Mouse (Mus musculus) liver, embryonic 11.5 days (tissue): ENCODE measurements at regions not wholly inside any gene's neighbourhood (a gene's known extent, or its start where the extent isn't known, plus 50 kb on each side); places are given as distances from the start of the nearest gene placed in this dataset.

Experiments used
- ATAC-seq: fragments of 200-750 bp; cut with Nextera tagmentation; replicated peaks from 2 replicates; pipeline ENCODE4 v1.8.0; 2017; ENCODE audit warnings: moderate number of reproducible peaks, mild to moderate bottlenecking, moderate TSS enrichment, moderate library complexity; ENCODE audit not compliant: low FRiP score
- DNase-seq: peaks from one replicate; pipeline ENCODE4 v3.0.0-alpha.2; 2017; ENCODE audit warnings: low spot score
- H3K27ac ChIP-seq: fragments of 300-500 bp; sonication (generic); 2 replicates; pipeline ENCODE4 v1.5.1; 2014; ENCODE audit warnings: mild to moderate bottlenecking, low read depth, low read length, control low read depth
- H3K27me3 ChIP-seq: fragments of 300-500 bp; sonication (generic); replicated peaks from 2 replicates; pipeline ENCODE4 v1.6.1; 2014; ENCODE audit warnings: low read length, mixed read lengths; ENCODE audit not compliant: control insufficient read depth, insufficient read depth
- H3K36me3 ChIP-seq: fragments of 300-500 bp; sonication (generic); 2 replicates; pipeline ENCODE4 v1.6.1; 2014; ENCODE audit warnings: mild to moderate bottlenecking, low read length, moderate library complexity, mixed read lengths; ENCODE audit not compliant: control insufficient read depth, insufficient read depth
- H3K4me1 ChIP-seq: fragments of 300-500 bp; sonication (generic); replicated peaks from 2 replicates; pipeline ENCODE4 v1.6.1; 2014; ENCODE audit warnings: low read length, mixed read lengths; ENCODE audit not compliant: control insufficient read depth, insufficient read depth
- H3K4me2 ChIP-seq: fragments of 300-500 bp; sonication (generic); 2 replicates; pipeline ENCODE4 v1.6.1; 2014; ENCODE audit warnings: mild to moderate bottlenecking, control low read depth, moderate library complexity
- H3K4me3 ChIP-seq: fragments of 300-500 bp; sonication (generic); 2 replicates; pipeline ENCODE4 v1.5.1; 2014; ENCODE audit warnings: low read depth, low read length, control low read depth
- H3K9ac ChIP-seq: fragments of 300-500 bp; sonication (generic); 2 replicates; pipeline ENCODE4 v1.6.1; 2014; ENCODE audit warnings: low read depth, low read length, control low read depth
- H3K9me3 ChIP-seq: fragments of 300-500 bp; sonication (generic); 2 replicates; pipeline ENCODE4 v1.6.1; 2016; ENCODE audit warnings: low read length, inconsistent platforms, mixed read lengths; ENCODE audit not compliant: control insufficient read depth
- WGBS: fragments of 180-500 bp; shearing (Covaris S2); extraction: QIAGEN DNeasy Blood & Tissue Kit; methylation state at CpG from one replicate; pipeline ENCODE4 v1.1.7; 2014; 5-methylcytosine and 5-hydroxymethylcytosine counted together

DNA sequence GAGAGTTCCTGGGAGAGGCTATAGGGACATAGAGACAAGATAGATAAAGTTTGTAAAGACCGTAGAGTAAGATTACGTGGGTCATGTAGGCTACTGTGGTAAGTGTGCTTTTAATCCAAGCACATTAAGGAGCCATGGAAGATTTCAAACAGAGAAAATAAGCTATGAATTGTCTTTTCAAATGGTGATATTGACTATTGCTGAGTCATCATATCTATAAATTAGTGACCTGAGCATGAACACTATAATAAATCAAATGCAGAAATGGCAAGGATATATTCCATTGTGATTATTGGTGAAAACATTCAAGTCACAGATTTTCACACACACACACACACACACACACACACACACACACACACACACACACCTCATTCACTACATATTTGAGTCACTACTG is 355.3 kb upstream of the Ddhd1 start:
- Histone ChIP-seq H3K4me1 (peaks cover 4% of the 10 kb centered on the region; the same call in 1 of the 2 replicates), H3K4me2 (no peak overlapping the region), H3K9ac (no peak overlapping the region), H3K27me3 (no peaks in the 10 kb centered on the region), H3K4me3 (no peak overlapping the region), H3K9me3 (no peaks in the 10 kb centered on the region), H3K27ac (no peak overlapping the region), H3K36me3 (no peaks in the 10 kb centered on the region)
- ATAC-seq (no peak), DNase-seq (no peak)
- WGBS: 95% methylated on average over 2 of the region's 2 CpGs

DNA sequence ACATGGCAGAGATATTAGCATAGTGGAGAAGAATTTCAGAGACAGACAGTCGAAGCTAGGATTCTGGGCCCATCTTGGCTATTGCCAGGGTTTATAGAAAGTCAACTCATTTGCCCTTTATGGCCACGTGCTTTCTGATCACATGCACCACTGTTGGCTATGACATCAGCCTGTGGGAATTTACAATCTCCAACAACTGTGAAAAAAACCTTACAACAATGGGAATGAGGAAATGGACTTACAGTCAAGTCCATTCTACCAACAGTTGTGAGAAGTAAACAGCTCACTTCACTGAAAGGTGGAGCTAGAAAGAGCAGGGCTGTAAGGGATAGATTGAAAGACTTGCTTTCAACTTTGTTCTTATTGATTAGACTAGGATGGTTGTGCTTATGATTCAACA is 356.1 kb upstream of the Ddhd1 start:
- ATAC-seq: no peak
- H3K9ac ChIP-seq: no peak overlapping the region
- H3K36me3 ChIP-seq: no peaks in the 10 kb centered on the region
- peaks cover 4% of the 10 kb centered on the region; the same call in 1 of the 2 replicates for H3K4me1 ChIP-seq
- no peak overlapping the region for H3K27ac ChIP-seq
- H3K9me3 ChIP-seq: no peaks in the 10 kb centered on the region
- no peak for DNase-seq
- 62% methylated on average over 2 of the region's 2 CpGs for WGBS
- H3K4me3 ChIP-seq: no peak overlapping the region
- no peaks in the 10 kb centered on the region for H3K27me3 ChIP-seq
- no peak overlapping the region for H3K4me2 ChIP-seq

DNA sequence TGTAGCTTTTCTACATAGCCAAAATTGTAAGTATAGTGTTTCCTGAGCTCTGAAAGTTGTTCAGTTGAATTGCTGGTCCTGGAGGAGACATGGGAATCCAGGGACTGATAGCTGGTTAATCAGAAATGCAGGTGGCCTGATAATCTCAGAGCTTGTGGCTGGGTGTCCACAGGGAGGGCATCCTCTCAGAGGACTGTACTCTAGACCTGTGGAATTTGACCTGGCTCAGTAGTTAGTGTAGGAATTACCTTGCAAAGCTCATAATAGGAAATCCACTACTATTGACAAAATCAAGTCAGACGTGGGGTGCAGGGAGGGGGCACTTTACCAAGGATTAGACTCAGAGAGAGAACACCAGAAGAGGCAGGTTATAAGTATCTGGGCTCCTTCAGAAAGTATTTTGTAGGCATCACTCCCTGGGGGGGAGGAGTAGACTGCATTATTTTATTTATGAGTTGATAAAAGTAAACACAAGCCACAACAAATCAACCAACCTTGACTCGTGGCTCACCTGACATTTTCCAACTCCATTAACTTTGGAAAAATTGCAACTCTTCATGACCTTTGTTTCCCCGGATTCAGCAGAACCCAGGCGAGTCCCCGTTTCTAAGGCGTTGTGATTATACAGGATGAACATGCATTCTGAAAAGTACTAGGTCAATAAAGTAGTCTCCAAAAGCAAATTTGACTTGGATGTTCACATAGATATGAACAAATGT is 357.9 kb upstream of the Ddhd1 start:
- H3K4me2 ChIP-seq: no peak overlapping the region
- 78% methylated on average over 6 of the region's 6 CpGs for WGBS
- no peak for DNase-seq
- H3K9me3 ChIP-seq: no peaks in the 10 kb centered on the region
- no peak overlapping the region for H3K4me3 ChIP-seq
- no peaks in the 10 kb centered on the region for H3K27me3 ChIP-seq
- no peaks in the 10 kb centered on the region for H3K36me3 ChIP-seq
- H3K27ac ChIP-seq: no peak overlapping the region
- peaks cover 4% of the 10 kb centered on the region; the same call in 1 of the 2 replicates for H3K4me1 ChIP-seq
- ATAC-seq: no peak
- H3K9ac ChIP-seq: no peak overlapping the region

DNA sequence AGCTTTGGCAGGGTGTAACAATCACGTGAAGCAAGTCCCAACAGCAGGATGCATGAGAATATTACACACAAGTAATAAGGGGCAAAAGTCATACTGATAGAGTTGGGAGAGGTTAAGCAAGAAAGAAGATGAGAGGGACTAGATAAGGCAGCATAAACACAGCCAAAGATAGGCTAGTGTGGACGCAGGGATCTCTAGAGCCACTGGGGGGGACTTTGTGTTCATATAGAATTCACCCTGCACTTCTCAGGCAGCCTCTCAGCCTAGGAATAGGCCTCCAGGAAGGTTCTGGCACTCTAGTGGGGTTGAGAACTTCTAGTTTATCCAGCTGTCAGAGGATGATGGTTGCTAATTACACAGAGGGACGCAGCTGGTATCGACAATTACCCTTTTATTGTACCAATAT is 358.8 kb upstream of the Ddhd1 start:
- Histone ChIP-seq H3K27ac (no peak overlapping the region), H3K4me1 (peaks cover 4% of the 10 kb centered on the region; the same call in 1 of the 2 replicates), H3K9me3 (no peaks in the 10 kb centered on the region), H3K36me3 (no peaks in the 10 kb centered on the region), H3K9ac (no peak overlapping the region), H3K4me3 (no peak overlapping the region), H3K27me3 (no peaks in the 10 kb centered on the region), H3K4me2 (no peak overlapping the region)
- no peak for ATAC-seq
- WGBS: 43% methylated on average over 4 of the region's 4 CpGs
- DNase-seq: no peak

DNA sequence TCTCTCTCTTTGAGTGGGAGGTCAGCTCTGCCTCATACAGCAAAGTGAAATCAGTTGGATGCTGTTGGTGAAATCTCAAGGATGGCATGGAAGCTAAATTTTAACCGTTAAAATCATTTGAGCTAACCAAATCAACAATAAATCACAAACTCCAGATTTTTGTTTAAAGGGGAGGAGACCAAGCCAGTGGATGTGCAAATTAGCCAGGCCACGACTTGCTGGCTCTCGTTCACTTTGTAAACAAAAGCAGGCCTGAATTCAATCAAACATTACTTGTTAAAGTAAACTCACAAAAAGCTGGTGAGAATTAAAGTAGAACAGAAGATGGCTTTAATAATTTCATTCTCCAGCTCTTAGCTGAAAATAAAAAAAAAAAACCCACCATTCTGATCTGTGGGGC is 359.3 kb upstream of the Ddhd1 start:
- no peak overlapping the region for H3K4me3 ChIP-seq
- no peak for DNase-seq
- WGBS: 55% methylated on average over 3 of the region's 3 CpGs

DNA sequence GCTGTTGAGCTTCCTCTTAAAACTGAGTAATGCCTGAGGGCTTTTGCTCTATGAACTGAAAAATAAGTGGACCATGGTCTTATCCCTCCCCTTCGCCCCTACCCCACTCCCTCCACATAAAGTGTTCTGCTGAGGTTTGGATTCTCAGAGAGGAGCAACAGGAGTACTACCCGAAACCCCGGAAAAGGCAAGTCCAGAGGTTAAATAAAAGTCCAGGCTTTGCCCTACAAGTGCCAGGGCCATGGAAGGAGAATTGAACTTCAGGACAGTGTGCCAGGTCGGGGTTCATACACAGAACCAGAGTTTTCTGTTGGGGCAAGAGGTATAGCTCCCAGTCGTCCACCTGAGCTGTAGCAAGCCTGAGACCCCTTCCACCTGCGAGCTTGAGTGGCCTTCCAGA is 360.0 kb upstream of the Ddhd1 start:
- no peaks in the 10 kb centered on the region for H3K9me3 ChIP-seq
- no peak overlapping the region for H3K4me3 ChIP-seq
- ATAC-seq (no peak), DNase-seq (no peak)
- WGBS: 78% methylated on average over 6 of the region's 6 CpGs
- peaks cover 4% of the 10 kb centered on the region; the same call in 1 of the 2 replicates for H3K4me1 ChIP-seq
- no peaks in the 10 kb centered on the region for H3K36me3 ChIP-seq
- H3K27me3 ChIP-seq: no peaks in the 10 kb centered on the region
- no peak overlapping the region for H3K4me2 ChIP-seq
- H3K27ac ChIP-seq: no peak overlapping the region
- no peak overlapping the region for H3K9ac ChIP-seq

More for the DNA sequence above, 359.3 kb upstream of the Ddhd1 start:
- H3K27me3 ChIP-seq: no peaks in the 10 kb centered on the region
- H3K4me1 ChIP-seq: peaks cover 4% of the 10 kb centered on the region; the same call in 1 of the 2 replicates
- no peaks in the 10 kb centered on the region for H3K36me3 ChIP-seq
- ATAC-seq: no peak
- no peak overlapping the region for H3K4me2 ChIP-seq
- no peak overlapping the region for H3K27ac ChIP-seq
- H3K9me3 ChIP-seq: no peaks in the 10 kb centered on the region
- no peak overlapping the region for H3K9ac ChIP-seq

DNA sequence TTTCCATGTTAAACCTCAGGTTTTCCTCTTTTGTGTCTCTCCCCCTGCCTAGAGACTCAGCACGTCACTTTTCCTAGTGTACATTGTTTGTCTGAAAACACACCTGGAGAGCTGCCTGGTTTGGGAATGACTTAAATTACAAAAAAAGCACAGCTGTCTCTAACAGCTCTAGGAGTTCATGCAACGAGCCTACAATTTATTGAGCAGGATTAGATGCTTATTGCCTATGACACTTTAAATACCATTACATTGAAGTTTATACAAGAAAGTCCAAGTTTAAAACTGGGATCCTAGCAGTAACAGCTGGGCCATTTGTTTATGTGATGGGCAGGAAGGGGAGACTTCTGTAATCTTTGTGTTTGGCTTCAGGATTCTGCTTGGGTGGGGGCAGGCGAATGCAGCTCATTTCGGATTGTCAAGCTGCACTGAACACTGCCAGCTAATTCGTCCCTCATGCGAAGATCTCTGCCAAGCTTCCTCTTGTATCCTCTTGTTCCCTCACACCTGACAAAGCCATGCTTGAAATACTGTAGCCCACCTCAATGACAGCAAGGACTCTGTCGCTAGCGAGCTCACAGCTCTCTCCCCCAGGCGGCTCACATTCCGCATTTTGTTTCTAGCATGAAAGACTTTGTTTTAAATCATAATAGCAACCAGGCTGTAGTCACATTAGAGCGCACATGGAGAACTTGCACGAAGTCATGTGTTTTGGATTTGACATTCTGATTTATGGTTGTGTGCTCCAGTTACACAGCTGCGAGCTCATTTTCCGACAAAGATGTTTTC is 359.8 kb upstream of the Gm15217 start:
- H3K9ac ChIP-seq: no peak overlapping the region
- no peaks in the 10 kb centered on the region for H3K27me3 ChIP-seq
- ATAC-seq (no peak), DNase-seq (no peak)
- H3K27ac ChIP-seq: no peak overlapping the region
- no peak overlapping the region for H3K4me2 ChIP-seq
- peaks cover 4% of the 10 kb centered on the region; the same call in 1 of the 2 replicates for H3K4me1 ChIP-seq
- no peaks in the 10 kb centered on the region for H3K9me3 ChIP-seq
- H3K4me3 ChIP-seq: no peak overlapping the region
- H3K36me3 ChIP-seq: no peaks in the 10 kb centered on the region
- WGBS: 69% methylated on average over 14 of the region's 14 CpGs

DNA sequence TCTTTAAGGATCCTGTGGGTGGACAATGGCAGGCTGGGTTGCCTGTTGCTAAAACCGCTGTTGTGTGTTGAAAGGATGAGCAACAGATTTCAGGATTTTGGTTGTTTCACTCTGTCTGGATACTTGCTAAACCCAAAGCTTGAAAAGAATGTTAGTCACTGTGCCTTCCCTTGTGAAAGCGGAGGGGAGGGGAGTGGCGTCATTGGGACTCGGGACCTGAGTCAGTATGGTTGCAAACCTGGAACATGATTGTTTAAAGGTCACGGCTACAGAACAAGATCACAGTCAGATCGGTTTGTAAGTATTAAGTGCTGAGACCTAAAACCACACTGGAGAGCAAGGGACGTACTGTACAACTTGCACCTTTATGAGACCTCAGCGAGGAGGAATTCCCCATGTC is 344.9 kb upstream of the Gm15217 start:
- Histone ChIP-seq H3K4me1 (no peaks in the 10 kb centered on the region), H3K27ac (no peak overlapping the region), H3K36me3 (no peaks in the 10 kb centered on the region), H3K4me2 (no peak overlapping the region), H3K4me3 (no peak overlapping the region), H3K9ac (no peak overlapping the region), H3K9me3 (no peaks in the 10 kb centered on the region), H3K27me3 (no peaks in the 10 kb centered on the region)
- ATAC-seq (no peak), DNase-seq (no peak)
- 86% methylated on average over 8 of the region's 8 CpGs for WGBS
